Mouse (Mus musculus) layer of hippocampus, postnatal 36 days (tissue): ENCODE measurements around the gene Nat8f2. TPM values are rescaled to one million over a fixed set of nuclear protein-coding genes. Genes with fewer than 3 reads are reported as not detected.
"Not testable (repeated sequence)": the region's sequence is repeated elsewhere in the genome, so short reads cannot be mapped to it uniquely, and the experiment has no call there.

Source experiments
- DNase-seq, 2 experiments: peaks; one replicate each; pipeline ENCODE4 v3.0.0; 2022
- total RNA-seq, 2 experiments: library from RNA; stranded (reverse); gene quantifications; 2 replicates each; pipeline ENCODE4 v1.2.3; 2021

The Nat8f2 gene
- 1 to 10 TPM; 2.4 to 2.8 TPM for total RNA-seq

DNA sequence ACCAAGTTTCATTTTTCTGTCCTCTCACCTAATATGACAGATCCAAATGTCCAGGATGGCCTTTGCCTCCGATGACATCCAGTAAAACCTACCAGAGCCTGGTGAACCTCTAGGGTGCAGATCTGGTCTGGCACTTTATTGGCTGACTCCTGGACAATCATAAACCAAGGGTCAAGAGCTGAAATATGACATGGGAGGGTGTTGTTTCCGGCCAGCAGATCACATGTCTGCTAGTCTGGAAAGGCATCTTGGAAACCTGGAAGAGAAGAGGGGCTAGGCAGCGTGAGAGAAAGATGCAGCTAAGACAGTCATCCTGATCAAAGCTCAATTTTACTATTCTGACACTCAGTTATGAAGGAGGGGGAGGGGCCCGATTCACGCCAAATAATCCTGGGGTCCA, at the start of gene Nat8f2:
Gene Nat8f2 (minus strand): TSS at position 153 of the 400 bp plus-strand sequence.
- DNase-seq, result not testable (repeated sequence)

DNA sequence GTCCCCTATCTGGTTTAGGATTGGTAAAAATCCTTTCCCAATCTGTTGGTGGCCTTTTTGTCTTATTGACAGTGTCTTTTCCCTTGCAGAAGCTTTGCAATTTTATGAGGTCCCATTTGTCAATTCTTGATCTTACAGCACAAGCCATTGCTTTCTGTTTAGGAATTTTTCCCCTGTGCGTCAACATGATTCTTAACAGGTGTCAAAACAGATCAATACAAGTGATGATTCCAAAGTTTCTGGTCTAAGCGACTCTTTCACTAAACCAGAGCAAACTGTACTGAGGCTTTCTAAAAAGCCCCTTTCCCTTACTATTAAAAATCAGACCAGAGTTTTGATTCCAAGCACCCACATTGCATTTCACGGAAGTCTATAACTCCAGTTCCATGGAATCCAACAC, 49.4 kb upstream of the Nat8f2 start:
- DNase-seq, result not testable (repeated sequence)

DNA sequence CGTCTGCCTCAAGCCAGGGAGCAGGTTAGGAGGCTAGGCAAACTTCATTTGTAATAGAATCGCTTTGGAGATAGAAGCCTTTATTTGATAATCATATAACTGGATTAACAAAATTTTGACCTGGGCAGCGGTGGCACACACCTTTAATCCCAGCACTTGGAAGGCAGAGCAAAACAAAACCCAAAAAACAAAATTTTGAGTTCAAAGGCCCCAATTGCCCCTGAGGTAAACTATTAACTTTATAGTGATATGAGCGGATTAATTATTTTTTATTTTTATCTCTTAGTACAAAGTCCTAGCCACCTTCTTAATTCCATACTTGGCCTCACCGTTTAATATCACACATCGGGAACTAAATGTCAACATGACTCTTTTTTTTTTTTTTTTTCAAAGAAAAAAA, 47.6 kb upstream of the Nat8f2 start:
- no peak for DNase-seq

DNA sequence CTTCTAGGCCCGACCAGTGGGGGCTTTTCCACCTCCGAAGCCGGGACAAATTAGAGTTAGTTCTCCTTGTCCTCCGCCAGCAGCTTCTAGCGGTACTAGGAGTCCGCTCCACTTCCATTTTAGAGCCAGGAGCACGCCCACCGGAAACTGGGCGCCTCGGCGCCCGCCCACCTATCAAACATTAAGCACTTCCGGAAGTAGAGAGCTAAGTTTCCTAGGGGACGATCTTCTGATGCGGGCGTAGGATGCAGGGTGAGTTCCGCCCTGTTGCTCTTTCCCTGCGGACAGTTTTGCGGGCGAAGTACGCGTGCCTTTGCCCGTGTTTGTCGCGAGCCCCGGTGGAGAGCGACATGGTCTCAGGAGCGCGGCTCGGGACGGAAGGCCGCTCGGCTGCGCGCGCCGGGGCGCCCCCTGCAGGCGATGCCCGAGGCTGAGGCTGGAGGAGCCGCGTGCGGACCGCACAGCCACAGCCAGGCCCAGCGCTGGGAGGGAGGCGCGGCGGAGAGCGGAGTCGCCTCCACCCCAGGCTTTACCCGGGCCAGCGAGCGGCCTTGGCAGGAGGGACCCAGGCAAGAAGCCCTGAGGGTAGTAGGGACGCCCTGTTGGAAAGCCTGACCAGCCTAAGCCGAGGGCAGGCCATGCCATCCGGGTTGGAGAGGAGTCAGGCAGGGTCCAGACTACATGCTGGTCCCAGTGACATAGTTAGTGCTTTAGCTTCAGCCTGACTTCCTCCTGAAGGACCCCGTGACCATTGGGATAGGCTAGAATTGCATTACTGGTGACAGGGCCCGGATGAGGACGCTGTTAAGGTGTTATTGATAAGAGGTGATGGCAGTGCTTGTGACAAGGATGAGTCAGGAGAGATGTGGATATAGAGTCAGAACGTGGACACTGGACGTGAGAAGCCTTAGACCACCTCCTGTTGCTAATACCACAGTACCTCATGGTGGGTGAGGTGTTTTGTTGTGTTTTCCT, 46.9 kb upstream of the Nat8f2 start, which contains the start of gene Nat8f1:
Gene Nat8f1 (minus strand): TSS at position 149 of the 975 bp plus-strand sequence.
- peak; percentile 90 for DNase-seq

DNA sequence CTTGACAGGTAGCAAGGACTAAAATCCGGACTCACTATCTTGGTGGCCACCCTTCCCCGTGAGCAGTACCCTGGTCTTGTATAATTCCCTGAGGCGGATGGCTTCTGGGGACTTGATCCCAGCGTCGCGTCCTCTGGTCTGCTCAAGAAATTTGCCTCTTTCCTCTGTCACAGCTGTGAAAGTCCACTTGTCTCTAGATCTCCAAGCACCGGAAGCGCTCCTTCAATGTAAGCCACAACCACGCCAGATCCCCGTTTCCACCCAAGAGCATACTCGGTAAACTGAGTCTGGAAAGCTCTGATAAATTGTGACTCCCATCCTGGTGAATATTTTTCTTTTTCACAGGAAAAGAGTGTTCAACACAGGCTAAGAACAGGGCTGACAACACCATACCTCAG, 46.2 kb upstream of the Nat8f2 start:
- peak in 1 of 2 experiments; percentile 20 for DNase-seq

DNA sequence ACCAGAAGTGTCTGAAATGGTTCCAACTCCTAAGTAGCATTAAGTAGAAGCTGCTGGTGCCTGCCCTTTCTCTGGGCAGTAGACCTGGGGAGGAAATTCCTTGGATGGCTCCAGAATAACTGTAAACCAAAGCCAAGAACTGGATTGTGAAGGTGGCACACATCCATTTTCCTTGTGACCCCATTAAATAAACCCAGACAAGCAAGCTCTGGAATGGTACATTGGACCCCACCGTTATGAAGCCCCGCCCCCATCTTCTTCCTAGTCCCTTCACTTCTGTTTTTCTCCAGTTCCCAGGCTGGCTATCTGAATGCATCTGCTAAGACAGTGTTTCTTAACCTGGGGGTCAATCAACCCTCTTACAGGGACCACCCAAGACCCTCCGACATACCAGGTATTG, 42.6 kb upstream of the Nat8f2 start, which contains the start of gene Tprkb:
Gene Tprkb (plus strand): TSS at position 279 of the 400 bp plus-strand sequence.
- DNase-seq, result no peak

DNA sequence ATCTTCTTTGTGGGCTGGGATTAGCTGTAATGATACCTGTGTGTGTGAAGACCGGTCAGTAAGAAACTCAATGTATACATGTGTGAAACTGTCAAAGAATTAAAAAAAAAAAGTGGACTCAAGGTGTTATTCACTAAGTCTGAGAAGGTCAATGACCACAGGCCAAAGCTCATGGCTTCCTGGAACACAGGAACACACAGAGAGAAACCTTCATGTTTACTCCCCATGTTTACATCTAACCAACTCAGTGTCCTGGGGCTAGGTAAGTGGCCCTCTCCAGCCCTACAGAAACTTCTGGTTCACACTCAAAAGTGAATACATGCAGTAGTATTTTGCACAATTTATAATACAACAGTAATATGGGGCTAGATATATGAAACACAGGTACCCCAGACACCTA, 40.7 kb upstream of the Nat8f2 start:
- DNase-seq, result no peak

DNA sequence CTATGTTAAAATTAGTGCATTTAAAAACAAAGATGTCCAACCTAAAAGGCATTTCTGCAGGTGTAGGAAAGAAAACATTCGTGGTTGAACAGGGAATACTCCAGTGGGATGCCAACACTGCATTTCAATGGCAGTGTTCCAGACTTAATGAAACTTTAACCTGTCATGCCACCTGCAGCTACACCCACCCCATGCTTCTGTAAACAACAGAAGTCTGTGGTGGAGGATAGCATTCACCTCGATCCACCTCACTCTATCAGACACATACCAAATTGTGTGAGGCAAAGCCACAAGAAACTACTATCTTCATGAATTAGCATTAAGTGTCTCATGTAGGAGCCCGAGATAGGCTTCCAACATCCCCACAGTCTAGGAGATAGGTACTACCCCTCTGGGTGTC, 39.4 kb upstream of the Nat8f2 start:
- no peak for DNase-seq

DNA sequence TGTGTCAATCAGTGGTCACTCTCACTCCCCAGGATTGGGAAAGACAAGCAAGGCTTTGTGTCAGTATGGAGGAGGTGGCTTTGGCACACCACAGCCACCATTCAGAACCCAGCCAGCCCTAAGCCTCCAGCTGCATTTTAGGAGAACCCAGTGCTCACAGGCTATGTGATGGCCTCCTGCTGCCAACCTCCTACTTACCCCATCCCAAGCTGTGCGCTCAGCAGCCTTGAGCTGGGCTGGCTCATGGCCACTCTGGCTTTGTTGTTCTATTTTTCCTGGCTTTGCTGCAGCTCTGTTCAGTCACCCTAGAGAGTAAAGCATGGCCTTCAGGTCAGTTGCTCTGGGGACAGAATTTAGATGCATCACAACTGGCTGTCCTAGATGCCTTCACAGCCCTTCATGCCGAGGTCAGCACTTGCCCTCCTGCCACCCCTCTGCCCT, 38.0 kb upstream of the Nat8f2 start:
- DNase-seq, result peak; percentile 67 to 74

DNA sequence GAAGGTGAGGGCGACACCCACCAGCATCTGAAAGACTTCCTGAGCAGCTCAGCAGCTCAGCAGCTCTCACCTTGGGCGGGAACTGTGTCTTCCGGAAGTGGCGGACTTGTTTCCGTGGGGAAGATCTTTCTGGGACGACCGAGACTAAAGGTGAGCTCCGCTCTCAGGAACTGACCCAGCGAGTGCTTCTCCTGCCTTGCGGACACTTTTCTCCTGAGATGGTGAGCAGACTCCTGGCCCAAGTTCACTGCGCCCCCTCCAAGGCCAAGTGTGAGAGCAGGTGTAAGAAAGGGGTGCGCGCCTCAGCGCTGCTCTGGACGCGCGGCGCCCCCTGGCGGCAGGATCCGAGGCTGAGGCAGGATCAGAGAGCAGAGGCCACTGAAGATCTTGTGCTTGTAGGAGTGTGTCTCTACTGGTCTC, 35.7 kb upstream of the Nat8f2 start, which contains the start of gene Nat8f4:
Gene Nat8f4 (minus strand): TSS at position 243 of the 420 bp plus-strand sequence.
- peak; percentile 81 for DNase-seq

DNA sequence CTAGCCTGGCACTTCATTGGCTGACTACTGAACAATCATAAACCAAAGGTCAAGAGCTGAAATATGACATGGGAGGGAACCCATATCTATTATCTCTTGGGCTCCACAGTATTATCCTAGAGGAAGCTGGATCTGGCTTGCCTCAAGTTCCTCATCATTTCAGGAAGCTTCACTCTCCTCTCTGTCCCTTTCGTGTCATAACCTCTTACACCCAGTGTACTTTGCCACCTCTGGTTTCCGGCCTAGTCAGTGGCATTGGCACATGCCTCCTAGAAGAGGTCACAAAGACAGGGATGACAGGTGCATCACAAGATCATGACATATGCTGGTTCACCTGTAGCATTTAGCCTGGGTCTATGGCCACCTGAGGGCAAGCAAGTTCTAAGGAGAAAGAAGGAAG, 33.3 kb upstream of the Nat8f2 start:
- no peak for DNase-seq

DNA sequence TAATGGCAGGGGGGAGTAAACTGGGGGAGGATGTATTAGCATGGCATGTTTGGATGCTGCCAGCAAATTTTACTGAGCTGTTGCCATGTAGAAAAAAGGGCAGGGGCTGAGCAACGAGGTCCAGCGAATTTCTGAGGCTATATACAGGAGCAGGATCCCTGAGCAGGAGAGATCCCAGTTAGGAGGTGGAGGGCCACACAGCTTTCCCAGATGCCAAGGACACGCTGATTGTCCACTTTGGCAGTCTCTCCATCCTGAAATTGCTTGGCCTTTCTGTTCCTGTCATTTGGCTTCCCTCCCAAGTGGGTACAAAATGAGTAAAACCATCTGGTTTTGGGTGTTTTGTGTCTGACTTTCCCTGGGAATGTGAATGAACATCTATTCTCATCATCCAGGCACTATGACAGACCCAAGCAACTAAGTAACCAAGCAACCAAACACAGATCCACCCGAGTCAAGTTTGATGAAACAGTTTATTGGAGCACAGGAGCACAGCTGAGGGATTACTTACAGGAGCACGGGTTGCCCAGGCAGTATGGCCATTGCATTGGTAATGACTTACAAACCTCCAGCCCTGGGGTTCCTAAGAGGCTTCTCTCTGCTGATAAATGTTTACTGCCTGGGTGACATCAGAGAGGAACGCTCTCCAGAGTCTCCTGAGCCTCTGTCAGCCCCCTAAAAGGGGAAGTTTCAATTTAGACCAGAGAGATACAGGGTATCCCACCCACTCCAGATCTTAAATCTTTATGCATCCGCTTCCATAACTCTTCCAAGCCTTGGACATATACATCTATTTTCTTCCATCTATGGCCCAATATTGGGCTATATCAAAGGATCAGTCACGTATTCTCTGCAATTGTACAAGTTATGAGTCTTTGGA, 29.9 kb upstream of the Nat8f2 start:
- peak; percentile 21 to 24 for DNase-seq

DNA sequence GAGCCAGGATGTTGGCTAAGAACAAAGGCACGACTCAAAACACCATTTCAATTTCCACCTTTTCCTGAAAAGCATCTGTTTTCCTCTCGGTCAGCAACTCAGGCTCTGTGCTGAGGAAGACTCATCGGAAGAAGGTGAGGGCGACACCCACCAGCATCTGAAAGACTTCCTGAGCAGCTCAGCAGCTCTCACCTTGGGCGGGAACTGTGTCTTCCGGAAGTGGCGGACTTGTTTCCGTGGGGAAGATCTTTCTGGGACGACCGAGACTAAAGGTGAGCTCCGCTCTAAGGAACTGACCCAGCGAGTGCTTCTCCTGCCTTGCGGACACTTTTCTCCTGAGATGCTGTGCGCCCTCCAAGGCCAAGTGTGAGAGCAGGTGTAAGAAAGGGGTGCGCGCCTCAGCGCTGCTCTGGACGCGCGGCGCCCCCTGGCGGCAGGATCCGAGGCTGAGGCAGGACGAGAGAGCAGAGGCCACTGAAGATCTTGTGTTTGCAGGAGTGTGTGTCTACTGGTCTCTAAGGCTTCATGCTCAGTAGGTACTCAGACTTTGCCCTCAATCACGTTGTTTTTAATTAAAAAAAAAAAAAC, 26.2 kb upstream of the Nat8f2 start:
- DNase-seq, result peak in 1 of 2 experiments; percentile 26

DNA sequence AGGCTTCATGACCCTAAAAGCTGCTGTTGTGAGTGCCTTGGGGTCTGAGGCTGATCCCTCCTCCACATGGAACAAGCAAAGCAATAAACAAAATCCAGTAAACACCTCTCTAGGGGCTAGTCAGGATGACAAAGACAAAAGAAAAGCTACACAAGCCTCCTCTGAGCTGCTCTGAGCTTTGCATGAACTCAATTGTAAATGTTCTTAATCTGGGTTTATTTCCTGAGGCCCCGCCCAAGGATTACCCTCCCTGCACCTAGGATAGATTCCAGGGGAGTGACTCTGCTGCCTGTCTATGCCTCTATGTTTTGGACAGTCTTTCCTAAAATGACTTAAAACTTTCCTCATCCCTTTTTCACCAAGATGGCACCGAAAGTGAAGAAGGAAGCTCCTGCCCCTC, 20.0 kb upstream of the Nat8f2 start:
- DNase-seq, result no peak

DNA sequence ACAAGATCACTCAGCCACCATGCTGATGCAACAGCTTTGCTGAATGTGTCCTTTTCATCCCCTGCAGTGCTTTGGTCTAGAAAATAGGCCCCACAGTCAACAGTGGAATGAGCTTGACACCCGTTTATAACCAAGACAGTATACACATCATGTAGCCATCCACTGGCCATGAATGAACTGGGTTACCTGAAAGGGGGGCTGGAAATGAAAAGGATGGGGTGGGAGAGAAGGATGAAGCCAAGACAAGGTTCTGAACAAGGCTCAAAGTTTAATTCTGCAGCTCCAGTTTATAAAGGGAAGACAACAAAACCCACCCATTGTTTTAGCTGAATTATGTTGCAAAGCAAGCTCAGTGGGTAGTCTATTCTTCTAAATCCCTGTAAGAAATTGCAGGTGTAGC, 15.4 kb upstream of the Nat8f2 start:
- no peak for DNase-seq

DNA sequence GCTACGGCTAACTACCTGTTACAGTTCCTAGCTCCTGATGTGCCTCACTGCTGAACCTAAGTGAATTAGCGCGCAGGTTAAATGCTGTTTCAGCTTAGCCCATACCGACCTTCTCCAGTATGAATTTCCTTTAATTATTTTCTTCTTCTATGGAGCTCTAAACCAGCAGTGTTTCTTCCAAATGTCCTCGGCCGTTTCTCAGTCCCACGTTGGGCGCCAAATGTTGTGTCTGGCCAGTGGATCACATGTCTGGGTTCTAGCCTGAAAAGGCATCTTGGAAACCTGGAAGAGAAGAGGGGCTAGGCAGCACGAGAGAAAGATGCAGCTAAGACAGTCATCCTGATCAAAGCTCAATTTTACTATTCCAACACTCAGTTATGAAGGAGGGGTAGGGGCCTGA, 14.3 kb upstream of the Nat8f2 start:
- DNase-seq, result not testable (repeated sequence)

DNA sequence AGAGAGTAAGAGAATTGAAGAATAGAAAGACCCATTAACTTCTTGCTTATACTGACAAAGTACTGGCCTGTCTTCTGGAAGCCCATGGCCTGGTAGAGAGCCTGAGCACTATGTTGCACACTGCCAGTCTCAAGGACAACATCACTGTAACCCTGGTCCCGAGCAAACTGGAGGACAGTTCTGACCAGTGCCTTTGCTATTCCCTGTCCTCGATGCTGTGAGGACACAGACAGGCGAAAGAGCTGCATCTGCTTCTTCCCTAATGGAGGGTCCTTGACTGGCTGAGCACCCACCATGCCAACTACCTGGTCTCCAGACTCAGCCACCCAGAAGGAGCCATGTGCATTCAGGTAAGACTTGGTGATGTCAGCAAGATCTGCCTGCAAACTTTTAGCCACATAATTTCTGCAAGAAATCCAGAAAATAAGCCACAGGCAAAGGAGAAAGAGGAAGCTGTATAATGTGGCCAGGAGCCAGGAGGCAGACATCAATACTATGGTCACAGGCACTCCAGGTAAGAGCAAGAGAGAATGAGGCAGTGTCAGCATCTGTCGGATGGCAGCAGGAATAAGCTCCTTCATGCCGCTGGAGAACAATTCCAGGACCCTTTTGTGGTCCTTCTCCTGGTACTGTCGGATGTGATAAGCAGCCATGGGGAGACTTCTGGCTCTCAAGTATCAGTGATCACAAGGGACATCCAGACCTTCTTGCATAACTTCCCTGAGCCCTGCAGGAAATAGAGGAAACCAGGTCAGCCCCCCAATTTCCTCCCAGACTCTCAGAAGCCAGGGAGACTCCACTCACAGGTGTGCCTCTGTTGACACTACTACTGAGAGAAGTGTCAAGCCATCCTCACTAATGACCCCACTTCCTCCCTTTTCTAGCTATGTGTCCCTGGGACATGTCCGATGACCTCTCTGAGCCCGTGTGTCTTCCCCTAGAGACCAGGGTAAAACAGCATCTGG, 950 bp downstream of the Nat8f2 start:
- DNase-seq, result no peak

DNA sequence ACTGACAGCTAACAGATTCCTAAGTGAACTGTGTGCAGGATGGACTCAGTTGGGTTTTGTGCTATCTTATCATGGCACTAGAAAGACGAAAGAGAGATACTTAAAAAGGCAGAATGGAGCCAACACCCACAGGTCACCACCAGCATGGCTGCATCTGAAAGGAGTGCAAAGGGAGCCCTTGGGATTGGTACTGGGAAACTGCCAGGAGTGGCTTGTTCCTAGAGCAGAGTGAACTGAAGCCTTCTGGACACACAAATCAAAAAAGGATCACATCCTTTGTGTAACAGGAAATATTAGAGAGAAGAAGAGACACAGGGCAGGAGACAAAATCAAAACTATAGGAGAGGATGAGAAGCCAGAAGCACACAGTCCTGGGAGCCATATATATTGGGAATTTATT, 2.0 kb downstream of the Nat8f2 start:
- DNase-seq, result not testable (repeated sequence)

DNA sequence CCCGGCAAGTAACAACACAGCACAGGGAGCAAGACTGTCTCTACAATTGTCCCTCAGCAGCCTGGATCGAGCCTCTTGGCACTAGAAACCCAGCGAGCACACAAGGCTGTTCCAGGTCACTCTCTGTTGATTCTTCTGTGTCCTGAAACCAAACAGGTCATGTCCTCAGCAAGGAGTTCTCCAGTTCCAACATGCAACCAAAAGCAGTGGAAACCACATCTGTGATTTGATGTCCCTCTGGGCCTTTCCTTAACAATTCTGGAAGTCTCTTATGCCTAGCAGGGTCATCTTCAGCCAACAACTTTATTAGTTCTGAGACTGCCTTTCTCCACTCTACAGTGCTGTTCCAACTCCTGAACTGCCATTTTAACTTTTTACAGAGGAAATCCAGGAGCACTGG, 2.8 kb downstream of the Nat8f2 start:
- DNase-seq, result not testable (repeated sequence)

DNA sequence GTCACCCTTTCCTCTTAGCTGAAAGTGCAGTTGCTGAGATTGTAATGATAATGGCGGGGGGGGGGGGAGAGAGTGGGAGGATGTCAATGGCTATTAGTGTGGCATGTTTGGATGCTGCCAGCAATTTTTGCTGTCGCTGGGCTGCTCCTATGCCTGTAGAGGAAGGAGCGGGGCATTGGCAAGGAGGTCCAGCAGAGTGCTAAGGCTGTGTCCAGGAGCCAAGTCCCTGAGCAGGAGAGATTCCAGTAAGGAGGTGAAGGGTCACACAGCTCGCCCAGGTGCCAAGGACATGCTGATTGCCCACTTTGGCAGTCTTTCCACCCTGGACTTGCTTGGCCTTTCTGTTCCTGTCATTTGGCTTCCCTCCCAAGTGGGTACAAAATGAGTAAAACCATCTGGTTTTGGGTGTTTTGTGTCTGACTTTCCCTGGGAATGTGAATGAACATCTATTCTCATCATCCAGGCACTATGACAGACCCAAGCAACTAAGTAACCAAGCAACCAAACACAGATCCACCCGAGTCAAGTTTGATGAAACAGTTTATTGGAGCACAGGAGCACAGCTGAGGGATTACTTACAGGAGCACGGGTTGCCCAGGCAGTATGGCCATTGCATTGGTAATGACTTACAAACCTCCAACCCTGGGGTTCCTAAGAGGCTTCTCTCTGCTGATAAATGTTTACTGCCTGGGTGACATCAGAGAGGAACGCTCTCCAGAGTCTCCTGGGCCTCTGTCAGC, 3.9 kb downstream of the Nat8f2 start:
- DNase-seq, result peak; percentile 40 to 51
